Mouse (Mus musculus) liver (tissue): ENCODE measurements around the gene Prkrip1.
"Not testable (repeated sequence)": the region's sequence is repeated elsewhere in the genome, so short reads cannot be mapped to it uniquely, and the experiment has no call there.

Source experiments
- DNase-seq: peaks from one replicate; pipeline ENCODE4 v3.0.0-alpha.2; 2020; ENCODE audit warnings: mixed read lengths

Gene Prkrip1

DNA sequence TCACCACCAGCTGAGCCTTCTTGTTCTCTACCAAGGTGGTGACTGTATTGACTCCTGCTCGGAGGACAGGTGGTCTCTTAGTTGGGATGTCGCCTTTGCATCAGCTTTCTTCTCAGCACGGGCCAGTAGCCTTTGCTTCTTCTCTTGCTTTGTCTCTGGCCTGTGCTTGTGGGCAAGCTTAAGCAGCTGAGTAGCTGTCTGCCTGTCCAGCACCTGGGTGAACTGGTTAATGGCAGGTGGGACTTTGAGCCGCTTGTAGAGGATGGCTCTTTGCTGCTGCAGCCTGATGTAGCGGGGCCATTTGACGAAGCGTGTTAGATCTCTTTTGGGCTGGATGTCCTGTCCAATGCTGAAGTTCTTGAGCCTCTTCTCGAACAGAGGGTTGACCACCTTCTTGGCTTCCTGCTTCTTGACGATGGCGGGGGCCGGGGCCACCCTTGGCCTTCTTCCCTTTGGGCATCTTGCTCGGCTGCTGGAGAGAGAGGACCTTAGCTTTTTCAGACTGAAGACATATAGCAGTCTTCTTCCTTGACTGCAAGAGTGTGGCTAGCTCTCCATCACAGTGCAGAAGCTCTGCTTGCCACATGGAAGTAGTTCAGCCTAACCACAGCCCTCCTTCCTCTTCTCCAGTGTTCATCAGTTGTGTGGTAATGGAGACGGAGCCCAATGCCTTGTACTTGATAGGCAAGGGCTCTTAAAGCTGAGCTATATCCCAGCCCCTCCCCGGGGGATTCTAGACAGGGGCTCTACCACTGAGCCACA is 12.8 kb upstream of the Prkrip1 start:
- DNase-seq = not testable (repeated sequence)

DNA sequence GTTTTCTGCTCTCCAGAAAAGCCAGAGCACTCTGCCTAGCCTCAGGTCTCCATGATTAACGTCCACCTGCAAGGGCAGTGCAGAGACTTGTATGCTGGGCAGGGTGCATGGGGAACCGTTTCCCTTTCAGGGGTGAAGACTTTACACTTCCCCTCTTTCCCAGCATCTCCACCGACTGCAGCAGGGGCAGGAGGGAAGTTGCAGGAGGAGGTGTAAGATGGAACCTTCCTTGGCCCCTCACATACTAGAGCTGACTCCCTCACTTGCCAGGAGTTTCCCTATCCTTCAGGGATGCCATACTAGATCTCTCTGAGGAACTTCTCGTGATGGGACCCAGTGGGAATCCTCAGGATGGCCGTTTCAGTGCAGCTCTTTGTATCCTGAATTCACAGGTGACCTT is 11.8 kb upstream of the Prkrip1 start:
- DNase-seq = no peak

DNA sequence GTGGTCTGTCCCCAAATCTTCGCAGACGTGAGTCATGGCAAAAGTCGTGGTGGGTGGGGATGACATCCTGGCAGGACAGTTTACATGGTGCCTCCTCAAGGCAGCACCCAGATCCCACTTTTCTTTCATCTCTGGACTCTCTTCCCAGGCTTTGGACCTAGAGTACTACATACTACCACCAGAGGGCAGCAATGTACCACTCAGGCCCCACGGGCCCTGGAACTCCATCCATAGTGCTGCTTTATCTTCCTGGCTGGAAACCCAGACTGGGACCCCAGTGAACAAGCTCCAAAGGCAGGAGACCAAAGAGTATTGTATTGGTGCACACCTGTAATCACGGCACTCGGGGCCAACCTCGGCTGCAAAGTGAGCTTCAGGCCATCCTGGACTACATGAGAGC is 3.1 kb upstream of the Prkrip1 start:
- DNase-seq = peak; percentile 50

DNA sequence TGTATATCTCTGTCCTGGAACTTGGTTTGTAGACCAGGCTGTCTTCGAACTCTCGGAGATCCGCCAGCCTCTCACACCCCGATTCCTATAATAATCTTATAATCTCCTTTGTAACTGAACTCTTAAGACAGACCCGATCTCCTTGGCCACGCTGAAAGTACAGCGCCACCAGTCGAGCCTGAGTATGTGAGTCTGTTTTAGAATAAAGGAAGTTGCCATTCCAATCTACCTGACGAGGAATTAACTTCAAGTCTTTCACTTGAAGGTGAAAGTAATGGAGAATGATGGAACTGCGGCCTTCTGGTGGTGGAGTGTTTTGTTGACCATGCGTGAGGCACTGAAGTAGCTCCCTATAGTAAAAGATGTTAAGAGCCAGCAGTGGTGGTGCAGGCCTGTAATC is 763 bp upstream of the Prkrip1 start:
- DNase-seq = no peak

DNA sequence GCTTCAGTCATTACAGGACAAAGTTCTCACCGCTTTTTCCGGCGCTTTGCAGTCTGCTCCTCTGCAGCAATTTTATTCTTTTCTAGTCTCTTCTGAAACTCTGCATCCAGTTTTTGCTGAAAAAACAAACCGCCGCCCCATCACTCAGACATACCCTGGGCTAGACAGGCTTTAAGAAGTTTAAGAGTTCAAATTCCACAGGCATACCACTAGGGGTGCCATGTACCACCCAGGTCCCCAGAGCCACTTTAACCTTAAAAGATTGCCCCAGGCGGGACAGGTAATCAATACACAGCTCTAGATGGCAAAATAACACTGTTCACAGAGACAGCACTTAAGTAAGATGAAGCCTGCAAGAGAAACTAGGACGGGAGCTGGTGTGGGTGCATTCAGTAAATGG is 6.9 kb downstream of the Prkrip1 start:
- no peak for DNase-seq

DNA sequence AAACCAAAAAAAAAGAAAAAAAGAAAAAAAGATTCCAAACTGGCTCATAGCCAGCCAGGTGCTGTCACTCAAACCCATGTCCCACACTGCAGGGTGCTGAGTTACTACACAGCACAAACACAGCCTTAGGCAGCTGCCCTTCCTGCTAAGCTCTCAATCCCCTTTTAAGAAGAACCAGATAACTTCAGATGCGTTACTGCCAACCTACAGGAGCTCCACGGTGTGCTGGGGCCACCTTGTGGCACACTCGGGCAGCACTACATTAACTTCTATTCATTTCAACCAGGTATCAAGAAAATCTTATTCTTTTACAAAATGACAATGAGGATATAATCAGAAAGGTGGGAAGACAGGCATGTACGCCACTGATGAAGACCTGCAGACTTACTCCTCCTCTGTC is 12.0 kb downstream of the Prkrip1 start:
- peak; percentile 27 for DNase-seq

DNA sequence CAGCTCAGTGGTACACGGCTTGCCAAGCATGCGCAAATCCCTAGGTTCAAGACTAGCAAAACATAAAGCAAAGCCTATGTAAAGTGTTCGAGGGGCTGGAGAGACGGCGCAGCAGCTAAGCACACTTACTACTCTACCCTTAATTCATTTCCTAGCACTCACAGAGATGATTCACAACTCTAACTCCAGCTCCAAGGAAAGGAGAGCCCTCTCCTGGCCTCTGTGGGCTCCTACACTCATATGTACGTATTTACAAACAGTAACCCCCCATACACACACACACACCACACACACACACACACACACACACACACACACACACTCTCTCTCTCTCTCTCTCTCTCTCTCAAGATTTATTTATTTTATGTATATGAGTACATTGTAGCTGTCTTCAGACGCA is 15.0 kb downstream of the Prkrip1 start:
- no peak for DNase-seq

DNA sequence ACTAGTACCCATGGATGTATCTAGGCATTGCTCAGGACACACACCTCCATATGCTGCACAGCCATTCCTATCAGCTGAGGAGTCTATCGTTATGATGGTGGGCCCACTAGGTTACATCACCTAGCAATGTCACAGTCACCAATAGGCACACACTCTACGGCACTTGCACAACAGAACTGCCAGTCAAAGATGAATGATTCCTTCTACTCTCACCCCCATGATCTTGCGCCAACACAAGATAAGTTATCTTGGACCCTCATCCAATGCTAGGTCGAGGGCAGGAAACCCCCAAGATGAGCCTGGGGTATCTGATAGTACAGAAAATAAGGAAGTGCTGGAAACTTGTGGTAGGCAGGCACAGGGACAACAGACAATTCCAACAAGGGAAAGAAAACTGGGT is 15.9 kb downstream of the Prkrip1 start:
- no peak for DNase-seq

DNA sequence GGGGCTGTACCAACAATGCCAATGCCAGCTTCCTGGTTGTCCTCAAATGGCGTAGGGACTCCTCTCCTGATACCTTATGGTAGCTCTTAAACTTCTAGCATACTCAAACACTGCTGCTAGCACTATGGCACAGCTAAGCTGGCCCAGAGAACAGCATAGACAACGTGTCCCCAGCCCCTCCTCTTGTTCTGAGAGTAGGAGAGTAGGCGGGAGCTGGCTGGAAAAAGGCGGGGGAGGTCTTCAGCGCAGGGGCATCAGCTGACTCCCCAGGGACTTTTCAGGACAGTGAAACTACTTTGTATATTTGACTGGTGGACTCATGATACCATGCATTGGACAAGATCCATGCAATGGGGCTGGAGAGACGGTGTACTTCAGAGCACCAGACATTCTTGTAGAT is 16.7 kb downstream of the Prkrip1 start:
- no peak for DNase-seq

DNA sequence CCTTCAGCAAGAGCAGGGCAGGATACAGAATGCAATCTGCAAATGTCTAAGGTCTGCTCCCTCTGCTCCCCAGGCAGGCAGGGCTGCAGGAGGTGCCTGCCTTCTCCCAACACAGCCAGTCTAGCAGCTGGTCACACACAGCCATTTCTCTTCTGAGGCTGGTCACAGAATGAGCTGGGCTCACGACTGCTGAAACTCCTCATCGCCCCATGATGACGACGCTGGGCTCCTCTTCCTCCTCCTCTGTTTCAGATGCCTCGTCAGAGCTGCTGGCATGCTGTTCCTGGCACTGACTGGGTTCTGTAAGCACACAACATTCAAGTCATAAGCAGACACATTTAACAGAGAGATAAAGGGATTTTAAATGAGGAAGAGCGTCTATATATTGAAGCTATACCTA is 17.6 kb downstream of the Prkrip1 start:
- DNase-seq = no peak

DNA sequence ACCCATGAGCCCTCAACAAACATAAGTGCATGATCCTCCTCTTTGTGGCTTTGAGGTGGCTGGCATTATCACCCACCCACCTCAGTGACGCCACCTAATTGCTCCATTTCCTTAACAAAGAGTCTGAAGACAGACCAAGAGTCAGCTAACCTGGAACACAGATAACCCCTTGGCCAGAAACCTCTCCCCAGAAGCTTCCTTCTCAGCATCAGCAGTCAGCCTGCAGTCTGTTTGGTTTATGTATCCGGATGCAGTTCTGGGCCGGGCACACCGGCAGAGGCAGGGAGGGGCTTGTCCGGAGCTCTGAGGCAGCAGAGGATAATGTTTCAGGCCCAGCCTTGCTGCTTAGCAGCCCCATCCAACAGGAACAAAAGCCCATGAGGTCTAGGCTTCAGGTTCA is 19.2 kb downstream of the Prkrip1 start:
- DNase-seq = no peak

DNA sequence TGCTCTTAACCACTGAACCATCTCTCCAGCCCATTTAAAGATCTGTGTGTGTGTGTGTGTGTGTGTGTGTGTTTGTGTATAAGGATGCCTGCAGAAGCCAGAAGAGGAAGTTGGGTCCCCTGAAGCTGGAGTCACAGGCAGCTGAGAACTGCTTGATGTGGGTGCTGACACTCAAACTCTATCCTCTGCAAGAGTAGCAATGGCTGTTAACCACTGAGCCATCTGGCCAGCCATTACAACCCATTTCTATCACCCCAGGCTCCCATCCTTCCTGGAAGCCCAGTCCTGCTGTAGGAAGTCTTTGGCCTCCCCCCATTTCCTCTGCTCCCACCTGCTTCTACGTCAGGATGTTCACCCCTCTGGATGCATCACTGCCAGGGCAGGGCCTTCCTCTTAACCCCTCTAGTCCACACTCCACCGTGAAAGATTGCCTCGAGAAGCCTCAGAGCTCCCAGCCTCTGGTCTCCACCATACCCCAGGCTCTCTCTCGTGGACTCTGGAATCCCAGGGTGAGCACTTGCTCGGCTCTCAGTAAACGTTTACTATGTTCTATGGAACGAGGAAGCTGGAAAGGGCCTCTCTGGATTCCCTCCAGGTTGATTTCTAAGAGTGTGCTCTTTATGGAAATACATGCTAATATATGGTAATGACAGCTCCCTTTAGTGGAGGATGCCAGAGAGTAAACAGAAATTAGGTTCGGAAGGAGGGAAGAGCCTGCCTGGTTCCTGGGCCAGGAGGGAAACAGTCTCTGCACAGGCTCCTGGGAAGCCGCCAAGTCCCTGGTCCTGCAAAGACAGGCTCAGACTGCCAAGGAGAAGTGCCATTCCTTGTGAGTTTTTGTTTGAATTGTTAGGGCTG is 24.9 kb downstream of the Prkrip1 start:
- no peak for DNase-seq

DNA sequence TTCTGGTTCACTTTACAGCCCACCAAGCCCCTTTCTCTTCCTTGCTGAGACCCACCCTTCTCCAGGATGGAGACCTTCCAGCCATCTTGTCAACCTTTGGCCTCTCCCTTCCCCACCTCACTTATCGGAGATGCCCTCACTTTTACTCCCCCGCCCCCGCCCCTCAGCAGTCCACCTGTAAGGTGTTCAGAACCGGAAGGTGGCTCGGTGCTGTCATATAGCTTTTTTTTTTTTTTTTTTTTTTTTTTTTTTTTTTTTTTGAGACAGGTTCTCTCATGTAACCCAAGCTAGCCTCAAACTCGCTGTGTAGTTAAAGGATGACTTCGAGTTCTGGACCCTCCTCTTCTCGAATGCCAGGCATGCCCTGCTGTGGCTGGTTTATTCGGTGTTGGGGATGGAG is 25.8 kb downstream of the Prkrip1 start:
- no peak for DNase-seq

DNA sequence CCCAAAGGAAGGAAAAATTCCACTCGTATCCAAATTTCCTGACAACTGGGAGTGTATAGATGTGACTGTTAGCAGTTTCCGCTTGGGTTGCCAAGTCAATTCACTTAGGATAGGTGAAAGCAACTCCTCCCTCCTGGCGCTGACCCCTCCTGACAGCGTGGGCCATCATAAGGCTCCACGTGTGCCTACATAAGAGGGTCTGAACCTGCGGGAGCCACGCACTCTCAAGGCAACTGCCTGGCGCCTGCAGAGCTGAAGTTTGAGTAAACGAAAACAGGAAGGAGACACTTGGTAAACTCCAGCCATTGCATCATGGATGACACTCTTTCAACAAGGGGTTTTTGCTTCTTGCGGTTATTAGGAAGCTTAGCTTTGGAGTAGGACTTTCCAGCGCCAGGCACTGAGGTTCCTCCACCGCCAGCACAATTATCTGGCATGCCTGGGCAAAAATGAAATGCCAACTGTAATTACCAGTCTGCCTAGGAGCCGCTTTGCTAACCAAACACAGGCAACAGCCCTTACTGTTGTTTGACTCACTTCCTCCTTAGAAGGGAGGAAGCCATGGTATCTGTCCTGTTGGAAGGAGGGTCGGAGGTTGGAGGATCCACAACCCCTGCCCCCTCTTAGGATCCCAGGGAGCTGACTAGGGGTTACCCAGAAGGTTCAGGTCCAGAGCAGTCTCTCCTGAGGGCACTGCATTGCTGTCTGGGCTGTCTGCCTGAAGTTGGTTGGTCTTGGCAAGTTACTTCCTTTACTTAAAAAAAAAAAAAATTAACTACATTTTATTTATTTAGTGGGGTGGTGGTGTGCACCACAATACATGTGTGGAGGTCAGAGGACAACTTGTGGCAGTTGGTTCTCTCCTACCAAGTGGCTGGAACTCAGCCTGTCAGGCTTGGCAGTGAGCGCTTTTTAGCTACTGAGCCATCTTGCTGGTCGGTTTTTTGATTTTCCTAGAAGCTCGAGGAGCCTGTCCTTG is 27.1 kb downstream of the Prkrip1 start:
- peak; percentile 27 for DNase-seq

DNA sequence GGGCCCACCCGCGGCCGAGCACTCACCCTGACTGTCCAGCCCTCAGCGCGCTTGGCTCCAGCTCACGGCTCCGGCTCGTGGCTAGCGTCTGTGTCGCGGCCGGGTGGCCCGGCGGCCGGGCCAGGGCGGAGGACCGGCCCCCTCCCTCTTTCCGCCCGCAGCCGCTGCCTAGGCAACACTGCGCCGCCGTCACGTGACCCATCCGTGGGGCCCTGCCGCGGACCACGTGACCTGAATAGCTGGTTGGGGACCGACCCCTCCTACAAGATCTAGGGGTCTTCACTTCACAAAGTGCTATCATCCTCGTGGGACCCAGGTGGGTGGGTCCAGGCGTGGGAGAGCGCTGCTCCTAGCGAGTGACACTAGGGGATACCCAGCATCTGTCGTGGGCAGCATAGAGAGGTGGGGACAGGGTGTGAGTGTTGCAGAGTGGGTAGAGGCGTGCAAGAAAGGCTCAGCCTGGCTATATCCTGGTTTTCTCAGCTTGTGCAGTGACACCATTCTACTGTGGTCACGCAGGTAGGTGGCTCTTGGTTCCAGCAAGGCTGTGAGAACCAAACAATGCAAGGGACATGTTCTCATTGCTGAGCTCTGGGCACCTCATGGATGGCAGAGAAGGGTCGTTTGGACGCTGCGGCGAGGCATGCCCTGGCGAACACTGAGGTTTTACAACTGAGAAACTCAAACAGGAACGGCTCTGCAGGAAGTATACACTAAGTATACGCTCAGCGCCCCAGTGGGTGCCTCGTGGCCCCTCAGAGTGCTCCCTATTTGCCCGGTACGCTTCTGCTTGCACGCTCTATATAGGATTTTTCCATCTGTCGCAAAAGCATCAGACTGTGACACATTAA is 28.0 kb downstream of the Prkrip1 start, which contains the start of gene Orai2:
Gene Orai2, minus strand, starts transcription at position 202 of the 851 bp plus-strand sequence.
- DNase-seq = peak; percentile 81

DNA sequence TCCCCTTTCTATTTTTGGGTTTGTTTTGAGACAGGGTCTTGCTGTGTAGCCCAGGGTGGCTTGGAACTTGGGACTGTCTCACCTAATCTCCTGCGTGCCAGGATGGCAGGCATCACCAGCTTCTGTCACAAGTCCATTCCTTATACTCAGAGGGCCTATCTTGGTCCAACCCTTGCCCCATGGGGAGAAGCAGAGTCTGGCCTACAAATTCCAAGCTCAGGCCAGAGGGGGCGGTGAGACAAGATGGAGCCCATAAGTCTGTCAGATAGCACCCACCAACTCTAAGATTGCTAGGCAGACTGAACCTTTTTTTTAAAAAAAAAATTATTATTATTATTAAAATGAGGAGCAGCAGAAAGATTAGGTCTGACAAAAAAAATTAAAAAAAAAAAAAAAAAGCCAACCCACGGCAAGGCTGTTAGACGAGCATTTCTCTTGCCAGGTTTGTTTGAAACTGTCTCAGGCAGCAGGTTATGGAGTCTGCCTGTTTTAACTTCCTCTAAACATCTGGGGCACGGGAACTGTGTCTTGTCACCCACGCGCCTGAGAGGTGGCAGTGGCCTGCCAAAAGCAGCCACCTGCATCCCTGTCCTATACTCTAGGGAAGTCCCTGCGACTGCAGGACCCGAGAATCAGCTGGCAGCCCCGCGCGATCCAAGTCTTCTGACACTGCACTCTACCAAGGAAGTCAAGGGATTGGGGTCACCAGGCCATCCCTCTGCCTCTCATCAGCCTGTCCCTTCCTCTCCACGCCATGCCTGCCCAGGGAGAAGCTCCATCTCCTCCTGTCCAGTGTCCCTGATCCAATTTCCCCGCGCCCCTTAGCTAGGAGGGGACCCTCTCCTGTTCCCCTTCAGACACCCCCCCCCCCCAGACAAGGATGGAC is 28.9 kb downstream of the Prkrip1 start:
- DNase-seq = peak; percentile 24

DNA sequence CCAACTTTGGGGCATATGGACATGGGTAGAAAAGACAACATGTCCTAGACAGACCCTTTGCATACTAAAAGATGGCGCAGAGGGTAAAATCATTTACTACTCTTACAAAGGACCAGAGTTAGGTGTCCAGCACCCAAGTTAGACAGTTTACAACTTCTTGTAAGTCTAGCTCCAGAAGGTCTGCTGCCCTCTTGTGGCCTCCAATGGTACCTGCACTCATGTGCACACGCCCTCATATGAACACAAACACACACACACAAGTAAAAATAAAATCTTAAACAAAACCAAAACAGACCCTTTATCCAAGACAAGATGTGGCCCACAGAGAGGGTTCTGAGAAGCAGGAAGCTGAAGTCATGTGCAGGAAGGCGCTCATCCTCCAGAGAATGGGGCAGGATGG is 30.7 kb downstream of the Prkrip1 start:
- DNase-seq = no peak

DNA sequence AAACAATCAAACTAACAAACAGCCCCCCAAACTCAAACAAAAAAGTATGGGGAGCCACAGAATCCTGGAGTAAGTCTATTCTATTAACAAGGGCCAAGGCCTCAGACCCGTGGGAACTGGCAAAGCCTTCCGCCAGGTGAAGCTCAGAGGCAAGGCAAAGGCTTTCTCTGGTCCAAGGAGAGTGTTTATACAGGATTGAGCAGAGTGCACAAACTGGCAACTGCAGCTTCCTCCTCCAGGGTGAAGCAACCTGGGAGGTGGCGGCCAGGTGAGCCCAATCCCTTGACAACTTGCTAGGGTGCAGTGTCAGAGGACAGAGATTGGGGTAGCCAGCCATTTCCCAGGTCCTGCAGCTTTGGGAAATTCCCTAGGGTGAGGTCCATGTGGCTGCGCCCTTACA is 31.5 kb downstream of the Prkrip1 start:
- DNase-seq = no peak

DNA sequence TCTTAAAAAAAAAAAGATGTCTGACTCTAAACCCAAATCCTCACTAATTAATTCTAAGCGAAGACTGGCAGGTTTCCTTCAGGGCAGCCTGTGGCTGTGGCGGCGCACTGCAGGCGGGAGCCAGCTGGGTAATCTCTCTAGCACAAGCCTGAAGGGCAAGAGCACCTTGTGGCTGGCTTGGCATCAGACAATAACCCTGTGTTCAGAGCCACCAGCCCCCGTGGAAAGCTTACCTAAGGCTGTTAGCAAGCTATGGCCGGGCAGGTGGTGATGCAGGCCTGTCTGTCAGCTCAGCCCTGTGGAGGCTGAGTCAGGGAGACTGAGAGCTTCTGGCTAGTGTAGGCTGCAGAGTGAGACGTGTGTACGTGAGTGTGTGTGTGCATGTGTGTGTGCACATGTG is 33.5 kb downstream of the Prkrip1 start:
- DNase-seq = no peak

DNA sequence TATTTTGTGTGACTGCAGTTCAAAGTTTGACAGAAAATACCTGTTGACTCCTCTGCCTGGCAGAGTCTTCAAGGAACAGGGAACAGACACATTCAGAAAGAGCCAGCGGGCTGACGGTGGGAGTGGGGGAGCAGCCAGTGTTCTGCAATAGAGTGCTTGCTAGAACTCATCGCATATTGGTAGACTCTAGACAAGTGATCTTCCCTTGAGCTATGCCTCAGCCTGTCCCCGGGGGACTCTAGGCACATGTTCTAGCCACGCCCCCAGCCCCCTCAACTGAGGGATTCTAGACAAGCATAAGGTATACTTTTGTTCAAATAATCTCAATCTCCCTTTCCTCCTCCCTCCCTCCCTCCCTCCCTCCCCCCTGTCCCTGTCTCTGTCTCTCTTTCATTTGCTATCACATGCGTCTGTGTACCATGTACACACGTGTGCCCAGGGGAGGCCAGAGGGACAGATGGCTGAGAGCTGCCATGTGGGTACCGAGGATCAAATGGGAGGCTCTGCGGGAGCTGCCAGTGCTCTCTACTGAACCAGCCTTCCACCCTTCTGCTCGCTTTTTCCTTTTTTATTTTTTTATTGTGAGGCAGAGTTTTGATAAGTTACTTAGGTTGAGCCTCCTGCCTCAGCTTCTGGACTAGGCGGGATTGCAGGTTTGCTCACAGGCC is 34.8 kb downstream of the Prkrip1 start:
- DNase-seq = no peak
